Mouse (Mus musculus) T-cell, adult 2 months (primary cell): ENCODE results near the gene Serpina1b.
"Not testable (repeated sequence)": the region's sequence is repeated elsewhere in the genome, so short reads cannot be mapped to it uniquely, and the experiment has no call there.

Experiments used
- DNase-seq: peaks from one replicate; pipeline ENCODE4 v3.0.0; 2022; ENCODE audit warnings: low spot score

Gene Serpina1b

DNA sequence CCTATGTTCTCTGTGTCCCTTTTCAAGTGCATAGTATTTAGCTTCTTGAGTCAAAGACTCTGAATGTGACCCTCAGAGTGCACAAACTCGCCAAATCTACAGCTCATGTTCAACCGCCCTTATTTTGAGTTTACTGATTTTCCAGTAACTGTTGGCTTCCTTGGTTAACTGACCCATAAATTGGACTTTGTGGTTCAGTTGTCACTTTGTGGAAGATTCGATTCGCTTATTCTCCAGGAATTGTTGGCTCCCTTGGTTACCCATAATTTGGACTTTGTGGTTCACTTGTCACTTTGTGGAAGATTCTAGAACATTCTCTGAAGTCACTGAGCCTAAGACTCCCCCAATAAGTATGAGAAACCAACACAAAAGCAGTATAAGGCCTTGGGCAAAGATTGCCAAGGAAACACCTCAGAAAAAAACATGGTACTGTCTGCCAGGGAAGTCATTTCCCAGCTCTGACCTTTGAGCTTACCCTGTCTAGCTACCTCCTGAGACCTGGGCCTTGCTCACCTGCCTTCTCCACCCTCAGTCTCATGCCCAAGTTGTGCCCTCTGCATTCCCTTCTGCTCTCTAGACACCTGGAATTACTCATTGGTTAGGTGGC, 129.9 kb downstream of the Serpina1b start:
- DNase-seq: no peak

DNA sequence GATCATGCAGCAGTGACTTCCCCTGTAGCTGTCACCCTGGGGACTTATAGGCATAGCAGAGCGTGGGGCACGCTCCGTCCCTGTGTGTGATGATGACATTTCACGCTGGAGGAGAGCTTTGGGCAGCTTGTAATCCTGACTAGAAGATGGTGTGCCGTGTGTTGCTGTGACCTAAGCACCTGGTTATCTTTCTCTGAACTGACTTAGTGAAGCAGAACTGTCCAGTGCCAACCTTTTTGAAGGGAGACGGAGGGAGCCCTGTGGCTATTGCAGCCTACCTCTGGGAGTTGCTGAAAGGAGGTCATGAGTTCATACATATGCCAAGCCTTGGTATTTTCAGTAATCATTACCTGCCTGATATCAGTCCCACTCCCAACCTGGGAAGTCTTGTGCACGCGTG, 134.7 kb downstream of the Serpina1b start, which contains the start of gene Serpina1f:
Serpina1f (minus strand) TSS at position 101 of the 400 bp plus-strand sequence.
- DNase-seq: no peak

DNA sequence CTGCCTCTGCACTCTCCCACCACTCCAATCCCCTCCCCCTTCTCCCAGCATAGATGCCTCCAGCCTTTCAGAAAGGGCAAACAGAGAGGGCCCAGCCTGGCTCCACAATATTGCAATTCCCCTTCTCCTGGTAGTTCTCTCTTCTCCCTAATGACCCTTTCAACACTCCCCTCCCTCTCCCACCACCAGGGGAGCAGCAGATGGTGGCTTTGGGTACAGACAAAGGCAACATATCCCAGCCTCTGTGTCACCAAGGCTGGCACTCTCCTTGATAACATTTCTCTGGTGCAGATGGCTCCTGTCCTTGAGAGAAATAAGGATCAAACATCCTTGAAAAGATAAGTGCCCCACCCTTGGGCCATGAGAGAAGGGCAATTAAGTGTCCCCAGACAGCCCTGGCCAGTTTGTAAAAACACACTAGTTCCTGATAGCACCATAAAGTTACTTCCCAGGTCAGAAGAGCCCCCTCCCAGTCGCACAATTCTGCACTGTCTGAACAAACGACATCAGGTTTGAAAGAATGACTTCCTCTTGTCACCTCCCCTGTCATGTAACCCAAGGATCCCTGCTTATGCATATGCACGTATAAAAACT, 141.9 kb downstream of the Serpina1b start:
- DNase-seq: no peak

DNA sequence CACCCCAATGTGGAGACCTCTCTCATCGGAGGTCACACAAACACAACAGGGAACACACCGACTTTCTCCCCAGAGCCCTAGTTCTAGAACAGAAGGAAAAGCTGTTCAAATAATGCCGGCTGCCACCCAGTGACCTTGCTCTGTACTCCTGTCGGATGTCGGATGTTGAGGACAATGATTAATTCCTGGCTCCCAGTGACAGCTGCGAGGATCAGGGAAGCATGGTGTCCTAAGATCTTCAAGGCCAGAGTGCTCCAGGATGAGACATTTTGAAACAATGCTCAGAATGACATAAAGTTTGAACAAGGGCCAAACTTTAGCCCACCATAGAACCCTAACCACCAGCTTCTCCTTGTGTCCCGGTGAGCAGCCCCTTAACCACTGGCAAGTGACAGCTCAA, 143.2 kb downstream of the Serpina1b start:
- no peak for DNase-seq

DNA sequence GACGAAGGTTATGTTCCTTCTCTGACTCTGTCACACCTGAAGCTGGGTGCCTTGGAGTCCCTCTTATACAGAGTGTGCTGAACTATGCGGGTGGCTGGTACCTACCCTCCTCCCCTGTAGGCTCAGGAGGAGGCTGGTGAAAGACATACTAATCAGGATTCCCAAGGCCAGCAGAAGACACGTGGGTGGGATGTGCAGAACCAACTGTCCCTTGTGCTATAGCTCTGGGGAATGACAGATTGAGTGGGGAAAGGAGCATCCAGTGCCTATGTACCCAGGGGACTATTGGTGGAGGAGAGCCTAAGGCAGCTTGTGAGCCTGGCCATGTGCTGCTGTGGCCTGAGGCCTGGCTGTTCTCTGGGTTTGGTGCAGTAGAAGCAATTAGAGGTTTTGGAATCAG, 144.1 kb downstream of the Serpina1b start:
- DNase-seq: no peak

DNA sequence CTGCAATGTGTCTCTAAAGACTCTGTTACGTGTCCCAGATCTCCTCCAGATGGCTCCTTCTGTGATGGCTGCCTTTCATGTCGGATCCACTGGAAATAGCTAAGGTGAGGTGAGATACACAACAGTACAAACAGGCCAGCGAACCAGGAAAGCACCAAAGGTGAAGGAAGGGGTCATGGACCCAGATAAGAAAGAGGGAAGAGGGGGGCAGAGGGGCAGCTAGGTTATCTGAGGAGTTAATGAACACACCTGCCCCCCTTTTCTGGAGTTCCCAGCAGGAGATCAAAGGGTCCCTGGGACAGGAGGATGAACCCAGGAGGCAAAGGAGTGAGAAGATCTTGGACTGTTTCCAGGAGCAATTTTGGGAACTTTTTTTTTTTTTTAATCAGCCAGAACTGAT, 144.8 kb downstream of the Serpina1b start:
- no peak for DNase-seq

DNA sequence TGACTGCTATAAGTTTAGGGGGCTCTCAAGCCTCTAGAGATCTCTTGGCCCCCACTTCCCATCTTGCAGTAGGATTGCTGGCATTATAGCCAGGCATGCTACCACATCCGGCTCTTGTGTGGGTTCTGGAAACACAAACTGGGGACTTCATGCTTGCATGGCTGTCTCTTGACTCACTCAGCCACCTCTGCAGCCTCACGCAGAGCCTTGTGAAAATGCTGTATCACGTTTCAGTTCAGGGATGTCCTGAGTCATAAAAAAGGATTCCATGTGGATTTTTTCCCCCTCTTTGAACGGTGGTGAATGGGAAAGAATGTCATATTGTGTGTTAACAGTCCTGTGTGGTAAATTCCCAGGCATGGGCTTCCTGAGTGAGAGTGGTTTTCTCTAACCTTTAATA, 146.4 kb downstream of the Serpina1b start:
- DNase-seq: no peak

DNA sequence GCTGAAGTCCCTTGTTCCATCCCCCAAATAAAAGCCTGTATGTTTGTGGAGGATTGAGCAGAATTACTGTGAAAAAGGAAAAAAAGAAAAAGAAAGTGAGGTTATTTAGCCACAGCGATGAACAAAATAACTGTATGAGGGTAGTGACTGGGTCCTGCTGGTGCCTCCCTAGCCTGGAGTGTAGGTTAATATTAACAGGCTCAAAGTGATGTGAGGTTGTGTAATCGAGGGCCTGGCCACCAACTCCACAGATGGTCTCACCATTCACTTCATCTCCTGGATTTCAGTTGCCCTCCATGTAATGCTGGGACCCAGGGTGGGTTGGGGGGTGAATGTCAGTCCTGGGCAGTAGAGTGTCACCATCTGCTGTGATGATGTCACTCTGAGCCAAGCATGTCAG, 148.4 kb downstream of the Serpina1b start:
- DNase-seq: no peak

DNA sequence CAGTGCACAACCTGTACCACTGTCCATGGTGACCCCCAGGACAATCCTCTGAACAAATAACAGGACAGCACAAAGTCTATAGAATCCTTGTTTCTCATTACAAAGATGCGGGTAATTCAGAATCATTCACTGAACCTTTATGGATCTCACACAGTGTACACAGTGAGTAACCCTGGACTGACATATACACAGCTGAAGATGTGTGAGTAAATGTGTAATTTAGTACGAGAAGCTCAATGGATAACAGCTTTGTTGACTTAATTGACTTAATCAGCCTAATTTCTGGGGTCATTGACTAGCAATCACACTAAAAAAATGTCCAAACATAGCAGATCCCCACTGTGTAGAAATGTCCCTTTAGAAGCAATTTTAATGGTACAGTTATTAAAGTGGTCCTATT, 149.0 kb downstream of the Serpina1b start:
- no peak for DNase-seq

DNA sequence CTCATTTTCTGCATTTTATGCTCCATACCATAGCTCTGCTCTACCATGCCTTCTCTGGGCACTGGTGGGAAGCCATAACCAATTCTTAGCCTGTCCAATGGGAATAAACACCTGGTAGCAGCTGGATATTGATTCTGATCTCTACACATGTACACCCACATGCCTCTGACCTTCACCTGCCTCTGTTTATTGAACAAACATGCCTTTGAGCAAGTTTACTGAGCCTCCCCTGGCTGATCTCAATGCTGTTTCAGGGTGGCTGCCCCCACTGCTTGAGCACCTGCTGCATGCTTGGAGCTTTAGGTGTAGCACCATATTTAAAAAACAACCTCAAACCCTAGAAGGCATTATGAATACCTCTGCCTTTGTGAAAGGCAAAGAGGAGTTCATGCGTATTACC, 150.3 kb downstream of the Serpina1b start:
- DNase-seq: not testable (repeated sequence)
